Mouse (Mus musculus): ENCODE data around the gene Nup85. TPM values are rescaled to one million over a fixed set of nuclear protein-coding genes. Genes with fewer than 3 reads are reported as not detected.

The Nup85 gene
- polyA plus RNA-seq (2014; fragmentation: Illumina TruSeq; extraction: RNeasy Lipid Tissue Mini Kit (QIAGEN cat#74804); ENCODE audit: low read depth, low replicate concordance), result 33.1 TPM

GRCm38 (mm10) chr11:115564064-115564809 lies at the start of gene Nup85:
Gene Nup85, plus strand, starts transcription at chr11:115564434.

GRCm38 (mm10) chr11:115536038-115536681 lies 28.1 kb upstream of the Nup85 start, which contains the start of gene Sumo2:
Gene Sumo2, minus strand, starts transcription at chr11:115536276.

GRCm38 (mm10) chr11:115603476-115604303 lies 39.5 kb downstream of the Nup85 start, which contains the start of the genes Mrps7 and Gga3:
Gene Mrps7, plus strand, starts transcription at chr11:115603925.
Gene Gga3, minus strand, starts transcription at chr11:115604051.

DNA sequence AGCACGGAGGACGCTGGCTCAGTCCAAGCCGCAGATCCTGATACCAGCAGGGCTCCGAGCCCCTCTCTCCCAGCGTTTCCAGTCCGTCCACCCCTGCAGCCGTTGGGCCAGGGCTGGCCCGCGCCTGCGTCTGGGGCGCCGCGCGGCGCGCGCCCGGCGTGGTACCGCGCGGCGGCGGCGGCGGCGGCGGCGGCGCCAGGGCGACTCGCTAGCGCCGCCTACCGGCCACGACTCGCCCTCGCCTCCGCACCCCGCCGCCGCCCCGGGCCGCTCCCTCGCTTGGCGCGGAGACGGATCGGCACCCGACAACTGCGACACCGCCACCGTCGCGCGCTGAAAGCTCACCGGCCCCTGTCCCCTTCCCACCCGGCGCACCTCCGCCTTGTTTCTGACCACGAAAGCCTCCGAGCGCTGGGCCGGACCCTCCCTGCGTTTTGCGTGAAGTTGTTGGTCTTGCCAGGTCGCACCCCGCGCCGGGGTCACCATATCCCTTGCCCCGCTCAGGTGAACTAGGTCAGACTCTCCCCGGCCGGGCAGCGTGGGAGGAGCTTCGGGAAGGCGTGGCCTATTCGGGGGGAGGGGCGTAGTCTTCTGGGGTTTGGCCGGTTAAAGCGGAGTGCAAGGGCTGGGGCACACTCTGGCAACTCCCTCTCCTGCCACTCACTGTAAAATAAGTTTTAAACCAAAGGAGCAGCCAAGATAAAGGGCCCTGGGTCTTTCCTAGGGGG lies 48.3 kb downstream of the Nup85 start, which contains the start of gene Mif4gd:
Gene Mif4gd (minus strand): TSS at position 560 of the 728 bp plus-strand sequence.

DNA sequence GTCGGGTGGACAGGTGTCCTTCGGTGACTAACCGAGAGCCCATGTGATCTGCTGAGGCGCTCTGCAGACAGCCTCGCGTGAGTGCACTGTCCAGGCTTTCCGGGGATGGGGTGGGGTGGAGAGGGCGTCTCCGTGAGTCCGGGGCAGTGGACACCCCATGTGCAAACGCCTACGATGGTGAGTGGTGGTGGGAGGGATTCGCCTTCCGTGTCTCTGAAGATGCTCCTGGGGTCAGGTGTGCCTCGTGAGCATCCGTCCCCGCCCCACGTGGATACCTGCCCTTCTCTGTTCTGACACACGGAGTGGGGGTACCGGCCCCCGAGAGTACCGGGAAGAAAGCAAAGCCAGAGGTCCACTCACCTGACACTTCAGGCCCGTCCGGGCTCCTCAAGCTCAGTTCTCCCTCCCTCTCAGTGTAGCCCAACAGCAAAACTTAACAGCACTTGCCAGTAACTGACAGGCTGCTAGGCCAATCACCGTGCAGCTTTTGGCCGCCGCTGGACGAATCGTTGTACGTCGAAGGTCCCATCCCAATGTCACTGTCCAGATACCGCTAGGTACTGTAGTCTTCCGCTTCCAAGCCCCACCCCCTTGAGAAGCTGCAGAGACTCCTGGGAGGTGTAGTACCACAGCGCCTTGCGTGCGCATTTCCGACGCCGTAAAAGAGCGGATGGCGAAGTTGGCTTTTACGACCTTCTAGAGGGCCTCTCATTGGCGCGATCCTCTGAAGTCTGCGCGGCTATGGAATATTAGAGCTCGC lies 63.7 kb downstream of the Nup85 start, which contains the start of gene Slc25a19:
Gene Slc25a19 (minus strand): TSS at position 591 of the 760 bp plus-strand sequence.

Other genes with a start within 250 kb of the Nup85 start
- not detected for gene Ush1g, start 242.4 kb upstream of the Nup85 start, polyA plus RNA-seq (2014; fragmentation: Illumina TruSeq; extraction: RNeasy Lipid Tissue Mini Kit (QIAGEN cat#74804); ENCODE audit: low read depth, low replicate concordance)
- gene Otop3, start 229.7 kb upstream of the Nup85 start, polyA plus RNA-seq (2014; fragmentation: Illumina TruSeq; extraction: RNeasy Lipid Tissue Mini Kit (QIAGEN cat#74804); ENCODE audit: low read depth, low replicate concordance), result not detected
- 19.6 TPM for gene Hid1, start 196.7 kb upstream of the Nup85 start, polyA plus RNA-seq (2014; fragmentation: Illumina TruSeq; extraction: RNeasy Lipid Tissue Mini Kit (QIAGEN cat#74804); ENCODE audit: low read depth, low replicate concordance)
- 0.54 TPM for gene Cdr2l, start 182.5 kb upstream of the Nup85 start, polyA plus RNA-seq (2014; fragmentation: Illumina TruSeq; extraction: RNeasy Lipid Tissue Mini Kit (QIAGEN cat#74804); ENCODE audit: low read depth, low replicate concordance)
- 12.8 TPM for gene Mrpl58, start 160.7 kb upstream of the Nup85 start, polyA plus RNA-seq (2014; fragmentation: Illumina TruSeq; extraction: RNeasy Lipid Tissue Mini Kit (QIAGEN cat#74804); ENCODE audit: low read depth, low replicate concordance)
- gene Atp5h, start 144.5 kb upstream of the Nup85 start, polyA plus RNA-seq (2014; fragmentation: Illumina TruSeq; extraction: RNeasy Lipid Tissue Mini Kit (QIAGEN cat#74804); ENCODE audit: low read depth, low replicate concordance), result 608 TPM
- gene Kctd2, start 144.3 kb upstream of the Nup85 start, polyA plus RNA-seq (2014; fragmentation: Illumina TruSeq; extraction: RNeasy Lipid Tissue Mini Kit (QIAGEN cat#74804); ENCODE audit: low read depth, low replicate concordance), result 14.4 TPM
- not detected for gene Trim80, start 123.9 kb upstream of the Nup85 start, polyA plus RNA-seq (2014; fragmentation: Illumina TruSeq; extraction: RNeasy Lipid Tissue Mini Kit (QIAGEN cat#74804); ENCODE audit: low read depth, low replicate concordance)
- gene Slc16a5, start 102.0 kb upstream of the Nup85 start, polyA plus RNA-seq (2014; fragmentation: Illumina TruSeq; extraction: RNeasy Lipid Tissue Mini Kit (QIAGEN cat#74804); ENCODE audit: low read depth, low replicate concordance), result 20.9 TPM
- 1.3 TPM for gene Armc7, start 88.8 kb upstream of the Nup85 start, polyA plus RNA-seq (2014; fragmentation: Illumina TruSeq; extraction: RNeasy Lipid Tissue Mini Kit (QIAGEN cat#74804); ENCODE audit: low read depth, low replicate concordance)
- gene Nt5c, start 72.6 kb upstream of the Nup85 start, polyA plus RNA-seq (2014; fragmentation: Illumina TruSeq; extraction: RNeasy Lipid Tissue Mini Kit (QIAGEN cat#74804); ENCODE audit: low read depth, low replicate concordance), result 6.7 TPM
- 69.5 TPM for gene Jpt1, start 50.0 kb upstream of the Nup85 start, polyA plus RNA-seq (2014; fragmentation: Illumina TruSeq; extraction: RNeasy Lipid Tissue Mini Kit (QIAGEN cat#74804); ENCODE audit: low read depth, low replicate concordance)
- gene Sumo2, start 28.2 kb upstream of the Nup85 start, polyA plus RNA-seq (2014; fragmentation: Illumina TruSeq; extraction: RNeasy Lipid Tissue Mini Kit (QIAGEN cat#74804); ENCODE audit: low read depth, low replicate concordance), result 1,343 TPM
- gene Mrps7, start 39.5 kb downstream of the Nup85 start, polyA plus RNA-seq (2014; fragmentation: Illumina TruSeq; extraction: RNeasy Lipid Tissue Mini Kit (QIAGEN cat#74804); ENCODE audit: low read depth, low replicate concordance), result 3.6 TPM
- 6.1 TPM for gene Gga3, start 39.6 kb downstream of the Nup85 start, polyA plus RNA-seq (2014; fragmentation: Illumina TruSeq; extraction: RNeasy Lipid Tissue Mini Kit (QIAGEN cat#74804); ENCODE audit: low read depth, low replicate concordance)
- gene Mif4gd, start 48.5 kb downstream of the Nup85 start, polyA plus RNA-seq (2014; fragmentation: Illumina TruSeq; extraction: RNeasy Lipid Tissue Mini Kit (QIAGEN cat#74804); ENCODE audit: low read depth, low replicate concordance), result 24.5 TPM
- gene Slc25a19, start 63.9 kb downstream of the Nup85 start, polyA plus RNA-seq (2014; fragmentation: Illumina TruSeq; extraction: RNeasy Lipid Tissue Mini Kit (QIAGEN cat#74804); ENCODE audit: low read depth, low replicate concordance), result 3.4 TPM
- gene Grb2, start 144.2 kb downstream of the Nup85 start, polyA plus RNA-seq (2014; fragmentation: Illumina TruSeq; extraction: RNeasy Lipid Tissue Mini Kit (QIAGEN cat#74804); ENCODE audit: low read depth, low replicate concordance), result 122 TPM
- 1.4 TPM for gene Tmem94, start 201.0 kb downstream of the Nup85 start, polyA plus RNA-seq (2014; fragmentation: Illumina TruSeq; extraction: RNeasy Lipid Tissue Mini Kit (QIAGEN cat#74804); ENCODE audit: low read depth, low replicate concordance)
- 1.3 TPM for gene Caskin2, start 249.2 kb downstream of the Nup85 start, polyA plus RNA-seq (2014; fragmentation: Illumina TruSeq; extraction: RNeasy Lipid Tissue Mini Kit (QIAGEN cat#74804); ENCODE audit: low read depth, low replicate concordance)

Measured in sigmoid colon, adult 10 weeks (tissue).